Mouse (Mus musculus) layer of hippocampus, postnatal 10 days (tissue): ENCODE results near the gene Stab2. TPM values are rescaled to one million over a fixed set of nuclear protein-coding genes. Genes with fewer than 3 reads are reported as not detected.

Experiments
- DNase-seq, 2 experiments: peaks; one replicate each; pipeline ENCODE4 v3.0.0; 2021; ENCODE audit warnings: low spot score in 2 of 2
- total RNA-seq, 2 experiments: library from RNA; stranded (reverse); gene quantifications; 2 replicates each; pipeline ENCODE4 v1.2.3; 2021

Stab2 gene
- total RNA-seq, 2 experiments from 2014 or later = 0.47 to 0.55 TPM

DNA sequence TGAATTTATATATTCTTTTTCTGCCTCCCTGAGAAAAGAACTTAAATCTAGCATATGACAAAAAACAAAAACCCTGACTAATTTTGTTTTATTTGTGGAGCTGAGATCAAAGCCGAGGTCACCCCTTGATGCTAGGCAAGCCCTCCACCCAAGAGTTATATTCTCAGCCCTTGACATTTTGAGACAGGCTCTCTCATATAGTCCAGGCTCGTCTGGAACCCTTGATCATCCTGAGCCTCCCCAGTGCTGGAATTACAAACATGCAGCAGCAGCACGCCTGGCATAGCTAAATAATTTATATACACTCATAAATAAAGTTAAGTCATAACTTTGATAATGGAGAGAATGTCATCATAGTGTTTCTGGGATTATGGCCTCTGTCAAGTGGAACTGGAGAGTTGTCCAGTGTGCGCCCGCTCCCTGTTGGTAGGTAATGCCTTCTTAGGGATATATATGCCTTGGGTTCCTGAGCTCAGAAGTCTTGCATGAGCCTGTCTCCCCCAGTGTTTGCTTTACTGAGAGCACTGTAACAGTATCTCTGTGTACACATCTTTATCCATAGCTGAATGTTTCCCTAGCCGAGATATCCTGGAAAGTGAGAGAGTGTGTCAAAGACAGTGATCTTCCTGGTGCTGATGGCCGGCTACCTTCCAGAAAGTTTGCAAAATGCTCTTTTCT lies 216.2 kb downstream of the Stab2 start:
- no peak for DNase-seq

Other genes with a start within 250 kb of the Stab2 start
- 10 to 100 TPM; 23.7 to 29.2 TPM for gene Gm49358, start 244.1 kb downstream of the Stab2 start, total RNA-seq
- 100 to 1,000 TPM in 1 of 2 experiments, 10 to 100 TPM in 1; 86.3 to 102 TPM for gene Nt5dc3, start 229.0 kb downstream of the Stab2 start, total RNA-seq
- gene 1700113H08Rik, start 50.0 kb upstream of the Stab2 start, total RNA-seq = not detected